Mouse (Mus musculus) Muller cell, postnatal 12 days (primary cell): ENCODE results near the gene Dock3.

ENCODE experiments used
- DNase-seq: peaks from one replicate; pipeline ENCODE4 v3.0.0-alpha.2; 2015; ENCODE audit errors: inconsistent ontology term

Dock3 gene

GRCm38 (mm10) chr9:107231539-107232139, at the start of gene Dock3:
Gene Dock3, minus strand, starts transcription at chr9:107231909.
- peak; percentile 89 for DNase-seq

GRCm38 (mm10) chr9:107280322-107281027, 48.8 kb upstream of the Dock3 start:
- DNase-seq: no peak

- DNase-seq: peak; percentile 40
These were observed 47.9 kb upstream of the Dock3 start for GRCm38 (mm10) chr9:107279378-107280321.

GRCm38 (mm10) chr9:107278527-107279377, 47.0 kb upstream of the Dock3 start:
- DNase-seq: peak; percentile 98

GRCm38 (mm10) chr9:107278126-107278525, 46.4 kb upstream of the Dock3 start:
- DNase-seq: no peak

GRCm38 (mm10) chr9:107277603-107278002, 45.9 kb upstream of the Dock3 start:
- no peak for DNase-seq

GRCm38 (mm10) chr9:107275710-107276109, 44.0 kb upstream of the Dock3 start:
- peak; percentile 54 for DNase-seq

- peak; percentile 73 for DNase-seq
These were observed 43.0 kb upstream of the Dock3 start for GRCm38 (mm10) chr9:107274751-107275150.

- no peak for DNase-seq
These were observed 41.5 kb upstream of the Dock3 start for GRCm38 (mm10) chr9:107273184-107273583.

GRCm38 (mm10) chr9:107272284-107272683, 40.6 kb upstream of the Dock3 start:
- DNase-seq: no peak

GRCm38 (mm10) chr9:107271177-107271938, 39.6 kb upstream of the Dock3 start:
- DNase-seq: no peak

- no peak for DNase-seq
These were observed 38.1 kb upstream of the Dock3 start for GRCm38 (mm10) chr9:107269772-107270171.

GRCm38 (mm10) chr9:107267721-107268402, 36.2 kb upstream of the Dock3 start:
- no peak for DNase-seq

GRCm38 (mm10) chr9:107267028-107267427, 35.3 kb upstream of the Dock3 start:
- DNase-seq: no peak

- DNase-seq: no peak
These were observed 33.0 kb upstream of the Dock3 start for GRCm38 (mm10) chr9:107264731-107265130.

GRCm38 (mm10) chr9:107263912-107264311, 32.2 kb upstream of the Dock3 start:
- peak; percentile 53 for DNase-seq

- no peak for DNase-seq
These were observed 30.7 kb upstream of the Dock3 start for GRCm38 (mm10) chr9:107262375-107262774.

GRCm38 (mm10) chr9:107261792-107262191, 30.1 kb upstream of the Dock3 start:
- no peak for DNase-seq

- no peak for DNase-seq
These were observed 29.1 kb upstream of the Dock3 start for GRCm38 (mm10) chr9:107260836-107261235.

GRCm38 (mm10) chr9:107260429-107260828, 28.7 kb upstream of the Dock3 start:
- no peak for DNase-seq
